Mouse (Mus musculus): ENCODE data around the gene Prrt4. TPM values are rescaled to one million over a fixed set of nuclear protein-coding genes. Genes with fewer than 3 reads are reported as not detected.
"Not testable (repeated sequence)": the region's sequence is repeated elsewhere in the genome, so short reads cannot be mapped to it uniquely, and the experiment has no call there.

Prrt4 gene
- polyA plus RNA-seq (2016; fragmentation: Nextera tagmentation; extraction: Ambion mirVana): 1.1 and 1.2 TPM in 2 replicates

GRCm38 (mm10) chr6:29178888-29179658 is at the start of gene Prrt4:
Gene Prrt4, minus strand, starts transcription at chr6:29179584.
- H3K9ac ChIP-seq: peak within 1 kb of the TSS; percentile 73
- no peaks in the 10 kb centered on the region for H3K36me3 ChIP-seq (replicated peaks)
- H3K27ac ChIP-seq: peak within 1 kb of the TSS; percentile 83
- ATAC-seq (ENCODE audit: low FRiP score): peak; percentile 89
- peak within 1 kb of the TSS; percentile 90 for H3K4me2 ChIP-seq
- no peaks in the 10 kb centered on the region for H3K9me3 ChIP-seq
- under 1% methylated on average over 75 of the region's 79 CpGs for WGBS
- peak within 1 kb of the TSS; percentile 63 for H3K4me3 ChIP-seq (replicated peaks)
- peaks cover 19% of the 10 kb centered on the region for H3K4me1 ChIP-seq
- peaks cover 79% of the 10 kb centered on the region for H3K27me3 ChIP-seq

- not testable (repeated sequence) for H3K36me3 ChIP-seq (replicated peaks); H3K9ac ChIP-seq; H3K27ac ChIP-seq; ATAC-seq (ENCODE audit: low FRiP score); H3K9me3 ChIP-seq; H3K4me3 ChIP-seq (replicated peaks); H3K4me2 ChIP-seq
- Histone ChIP-seq H3K4me1 (peaks cover 34% of the 10 kb centered on the region), H3K27me3 (peaks cover 29% of the 10 kb centered on the region)
- 90% methylated on average over 1 of the region's 3 CpGs for WGBS
Measured at GRCm38 (mm10) chr6:29217717-29218116, 38.3 kb upstream of the Prrt4 start.

DNA sequence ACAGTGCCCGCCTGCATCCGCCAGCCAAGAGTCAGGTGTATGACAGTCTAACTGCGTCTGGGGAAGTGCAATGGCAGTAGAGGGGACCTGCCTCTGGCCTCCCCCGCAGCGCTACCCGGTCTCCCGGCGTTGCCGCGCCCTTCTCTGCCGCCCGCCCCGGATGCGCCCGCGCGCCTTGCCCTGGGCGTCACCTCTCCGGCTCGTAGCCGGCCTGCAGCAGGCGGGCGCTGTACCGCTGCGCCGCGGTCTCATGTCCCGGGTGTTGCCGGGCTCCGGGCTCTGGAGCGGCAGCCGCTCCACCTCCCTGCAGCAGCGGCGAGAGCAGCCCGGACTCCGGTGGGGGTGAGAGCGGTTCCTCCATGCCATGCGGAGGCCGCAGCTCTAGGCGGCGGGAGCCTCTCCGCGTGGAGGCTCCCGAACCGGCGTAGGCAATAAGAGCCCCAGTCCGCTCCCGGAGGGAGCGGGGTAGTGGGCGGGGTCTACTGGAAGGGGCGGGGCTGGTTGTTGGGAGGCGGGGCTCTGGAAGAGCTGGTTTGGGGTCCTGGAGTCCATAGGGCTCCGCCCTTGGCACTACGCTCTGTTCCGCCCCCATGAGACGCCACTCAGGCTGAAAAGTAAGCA is 36.6 kb upstream of the Prrt4 start, which contains the start of gene Impdh1:
Impdh1 (minus strand) TSS at position 484 of the 621 bp plus-strand sequence.
- Histone ChIP-seq H3K9me3 (no peaks in the 10 kb centered on the region), H3K9ac (peak within 1 kb of the TSS; percentile 76), H3K36me3 (replicated peaks) (no peaks in the 10 kb centered on the region), H3K4me2 (peak within 1 kb of the TSS; percentile 99), H3K27me3 (peaks cover 29% of the 10 kb centered on the region), H3K4me3 (replicated peaks) (peak within 1 kb of the TSS; percentile 55), H3K27ac (0 out of 2 replicates have a peak within 1 kb of the TSS, but pooled peaks have one; percentile 4), H3K4me1 (peaks cover 49% of the 10 kb centered on the region)
- peak; percentile 82 for ATAC-seq (ENCODE audit: low FRiP score)
- WGBS: under 1% methylated on average over 56 of the region's 56 CpGs

- Histone ChIP-seq H3K36me3 (replicated peaks) (no peaks in the 10 kb centered on the region), H3K27me3 (peaks cover 29% of the 10 kb centered on the region), H3K4me2 (peak overlapping the region; percentile 99), H3K9ac (peak overlapping the region; percentile 76; the same call in 1 of the 2 replicates), H3K27ac (no peak overlapping the region), H3K4me3 (replicated peaks) (peak overlapping the region; percentile 55), H3K4me1 (peaks cover 54% of the 10 kb centered on the region), H3K9me3 (no peaks in the 10 kb centered on the region)
- 4% methylated on average over 9 of the region's 9 CpGs for WGBS
- ATAC-seq (ENCODE audit: low FRiP score): no peak
Measured at GRCm38 (mm10) chr6:29215181-29215580, 35.8 kb upstream of the Prrt4 start.

DNA sequence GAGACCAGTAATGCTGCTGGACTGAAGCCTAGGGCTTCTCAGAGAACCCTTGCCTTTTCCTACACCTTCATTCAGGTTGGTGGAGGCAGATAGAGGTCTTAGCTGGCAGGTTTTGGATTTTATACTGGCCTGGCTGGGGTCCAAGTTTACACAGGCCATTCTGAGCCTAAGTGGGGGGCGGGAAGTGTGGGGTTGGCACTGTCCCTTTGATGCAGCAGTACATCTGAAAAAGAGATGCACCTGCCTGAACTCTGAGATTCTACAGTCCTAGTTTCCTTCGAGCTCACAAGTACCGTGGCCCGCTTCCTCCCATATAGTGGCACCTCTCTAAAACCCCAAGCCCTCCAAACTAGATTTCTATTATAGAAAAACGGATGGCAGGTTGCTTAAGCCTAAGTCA is 35.4 kb upstream of the Prrt4 start:
- H3K27ac ChIP-seq: no peak overlapping the region
- peaks cover 29% of the 10 kb centered on the region for H3K27me3 ChIP-seq
- ATAC-seq (ENCODE audit: low FRiP score): no peak
- no peaks in the 10 kb centered on the region for H3K9me3 ChIP-seq
- peak overlapping the region; percentile 99 for H3K4me2 ChIP-seq
- H3K36me3 ChIP-seq (replicated peaks): no peaks in the 10 kb centered on the region
- H3K4me3 ChIP-seq (replicated peaks): peak overlapping the region; percentile 55
- H3K9ac ChIP-seq: no peak overlapping the region
- peaks cover 56% of the 10 kb centered on the region for H3K4me1 ChIP-seq
- WGBS: 36% methylated on average over 5 of the region's 5 CpGs

DNA sequence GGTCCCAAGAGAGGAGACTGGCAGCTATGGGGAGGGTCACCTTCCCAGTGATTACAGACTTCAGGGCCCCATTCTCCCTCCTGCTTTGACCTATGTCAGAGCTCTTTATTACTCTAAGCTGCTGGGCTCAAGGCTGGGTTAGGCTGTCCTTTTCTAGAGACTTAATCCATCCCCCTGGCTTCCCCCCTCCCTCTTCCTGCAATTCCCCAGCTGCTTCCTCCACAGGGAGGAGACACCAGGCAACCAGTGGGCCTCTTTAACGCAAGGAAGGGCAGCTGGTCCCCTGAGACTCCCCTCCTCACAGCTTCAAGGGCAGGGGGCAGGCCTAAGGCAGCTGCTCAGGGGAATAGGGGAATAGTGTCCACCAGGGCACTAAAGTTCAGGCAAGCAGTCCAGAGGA is 34.9 kb upstream of the Prrt4 start:
- H3K36me3 ChIP-seq (replicated peaks): no peaks in the 10 kb centered on the region
- H3K4me1 ChIP-seq: peaks cover 56% of the 10 kb centered on the region
- 5% methylated on average over 1 of the region's 1 CpGs for WGBS
- no peaks in the 10 kb centered on the region for H3K9me3 ChIP-seq
- no peak for ATAC-seq (ENCODE audit: low FRiP score)
- no peak overlapping the region; the same call in 1 of the 2 replicates for H3K27ac ChIP-seq
- peak overlapping the region; percentile 1; the same call in 1 of the 2 replicates for H3K4me2 ChIP-seq
- H3K4me3 ChIP-seq (replicated peaks): no peak overlapping the region
- H3K27me3 ChIP-seq: peaks cover 29% of the 10 kb centered on the region
- H3K9ac ChIP-seq: no peak overlapping the region

GRCm38 (mm10) chr6:29213436-29213835 is 34.1 kb upstream of the Prrt4 start:
- peaks cover 57% of the 10 kb centered on the region for H3K4me1 ChIP-seq
- 54% methylated on average over 5 of the region's 5 CpGs for WGBS

DNA sequence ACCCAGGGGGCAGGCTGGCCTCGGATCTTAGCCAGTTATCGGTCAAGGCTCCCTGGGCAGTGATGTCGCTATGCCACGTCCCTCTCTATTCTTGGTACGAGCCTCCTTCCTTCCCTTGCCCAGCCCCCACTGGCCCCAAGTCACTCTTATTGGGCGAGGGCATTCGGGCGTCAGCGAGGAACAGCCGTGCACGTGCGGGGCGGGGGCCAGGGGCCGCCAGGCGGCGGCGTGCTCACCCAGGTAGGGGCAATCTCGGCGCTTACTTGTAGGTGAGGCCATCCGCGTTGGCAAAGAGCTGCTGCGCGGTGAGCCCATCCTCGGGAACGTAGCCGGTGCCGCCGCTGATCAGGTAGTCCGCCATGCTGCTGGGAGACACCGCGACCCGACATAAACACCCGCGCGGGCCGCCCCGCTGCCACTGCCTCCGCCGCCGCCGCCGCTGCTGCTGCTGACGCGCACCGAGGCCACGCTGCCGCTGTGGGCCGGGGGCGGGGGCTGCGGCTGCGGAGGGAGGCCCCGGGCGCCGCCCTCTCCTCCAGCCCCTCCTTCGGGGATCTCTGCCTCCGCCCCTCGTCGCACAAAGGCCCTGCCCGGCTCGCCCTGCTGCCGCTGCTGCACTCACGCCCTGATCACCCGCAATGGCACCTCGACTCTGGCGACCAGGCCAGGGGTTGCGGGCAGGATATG is 32.6 kb upstream of the Prrt4 start:
- Histone ChIP-seq H3K4me3 (replicated peaks) (peak overlapping the region; percentile 69), H3K4me2 (peak overlapping the region; percentile 93), H3K36me3 (replicated peaks) (peaks cover 1% of the 10 kb centered on the region), H3K9me3 (no peaks in the 10 kb centered on the region), H3K27ac (peak overlapping the region; percentile 75), H3K27me3 (peaks cover 29% of the 10 kb centered on the region), H3K4me1 (peaks cover 60% of the 10 kb centered on the region), H3K9ac (peak overlapping the region; percentile 75)
- under 1% methylated on average over 66 of the region's 66 CpGs for WGBS
- peak; percentile 82 for ATAC-seq (ENCODE audit: low FRiP score)

More at GRCm38 (mm10) chr6:29213436-29213835, 34.1 kb upstream of the Prrt4 start:
- Histone ChIP-seq H3K27ac (no peak overlapping the region), H3K4me2 (no peak overlapping the region), H3K36me3 (replicated peaks) (no peaks in the 10 kb centered on the region), H3K9ac (no peak overlapping the region), H3K4me3 (replicated peaks) (no peak overlapping the region), H3K9me3 (no peaks in the 10 kb centered on the region), H3K27me3 (peaks cover 29% of the 10 kb centered on the region)
- ATAC-seq (ENCODE audit: low FRiP score): no peak

GRCm38 (mm10) chr6:29211146-29211545 is 31.8 kb upstream of the Prrt4 start:
- no peak for ATAC-seq (ENCODE audit: low FRiP score)
- WGBS: 36% methylated on average over 7 of the region's 7 CpGs
- Histone ChIP-seq H3K4me1 (peaks cover 57% of the 10 kb centered on the region), H3K27me3 (peaks cover 26% of the 10 kb centered on the region), H3K36me3 (replicated peaks) (peaks cover 8% of the 10 kb centered on the region), H3K27ac (no peak overlapping the region), H3K9ac (peak overlapping the region; percentile 75), H3K4me3 (replicated peaks) (peak overlapping the region; percentile 69), H3K4me2 (peak overlapping the region; percentile 93), H3K9me3 (no peaks in the 10 kb centered on the region)

DNA sequence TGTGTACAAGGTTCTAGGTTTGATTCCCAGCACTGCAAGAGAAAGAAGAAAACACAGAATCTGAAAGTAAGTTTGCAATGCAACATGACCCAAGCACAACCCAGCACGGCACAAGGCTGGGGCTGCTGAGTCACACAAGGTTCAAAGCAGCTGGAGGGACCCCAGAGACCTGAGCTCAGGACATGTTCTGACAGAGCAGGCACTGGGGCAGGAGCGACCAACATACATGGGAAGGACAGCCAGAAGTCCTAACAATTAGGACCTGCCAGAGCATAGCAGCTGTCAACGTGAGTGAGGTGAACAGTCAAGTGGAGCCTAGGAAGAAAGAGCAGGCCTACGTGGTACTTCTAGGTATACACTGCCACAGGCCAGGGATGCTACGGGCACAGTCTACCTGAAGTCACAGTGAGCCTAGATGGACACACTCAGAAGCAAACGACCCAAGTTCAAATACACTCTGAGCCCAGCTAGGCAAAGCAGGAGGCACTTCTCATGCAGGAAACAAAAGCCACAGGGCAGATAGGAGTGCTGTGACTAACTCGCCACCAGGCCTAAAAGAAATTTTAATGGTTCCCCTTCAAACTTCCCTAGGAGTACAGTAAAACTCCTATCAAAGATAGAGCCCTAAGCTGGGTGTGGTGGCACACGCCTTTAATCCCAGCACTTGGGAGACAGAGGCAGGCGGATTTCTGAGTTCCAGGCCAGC is 31.0 kb upstream of the Prrt4 start:
- Histone ChIP-seq H3K4me2 (peak overlapping the region; percentile 2; the same call in 1 of the 2 replicates), H3K9ac (0 out of 2 replicates have a peak overlapping the region, but pooled peaks have one; percentile 7), H3K27ac (no peak overlapping the region), H3K4me1 (peaks cover 50% of the 10 kb centered on the region), H3K9me3 (no peaks in the 10 kb centered on the region), H3K36me3 (replicated peaks) (peaks cover 11% of the 10 kb centered on the region), H3K27me3 (peaks cover 23% of the 10 kb centered on the region), H3K4me3 (replicated peaks) (no peak overlapping the region)
- WGBS: 77% methylated on average over 9 of the region's 9 CpGs
- no peak for ATAC-seq (ENCODE audit: low FRiP score)

GRCm38 (mm10) chr6:29208178-29208577 is 28.8 kb upstream of the Prrt4 start:
- no peak for ATAC-seq (ENCODE audit: low FRiP score)
- H3K4me2 ChIP-seq: no peak overlapping the region
- H3K9ac ChIP-seq: peak overlapping the region; percentile 12; the same call in 1 of the 2 replicates
- H3K9me3 ChIP-seq: no peaks in the 10 kb centered on the region
- H3K27me3 ChIP-seq: peaks cover 1% of the 10 kb centered on the region
- peaks cover 28% of the 10 kb centered on the region for H3K36me3 ChIP-seq (replicated peaks)
- WGBS: 86% methylated on average over 5 of the region's 5 CpGs
- H3K4me3 ChIP-seq (replicated peaks): no peak overlapping the region
- peaks cover 29% of the 10 kb centered on the region for H3K4me1 ChIP-seq
- no peak overlapping the region for H3K27ac ChIP-seq
